Mouse (Mus musculus): ENCODE results near the gene Jph3.

DNA sequence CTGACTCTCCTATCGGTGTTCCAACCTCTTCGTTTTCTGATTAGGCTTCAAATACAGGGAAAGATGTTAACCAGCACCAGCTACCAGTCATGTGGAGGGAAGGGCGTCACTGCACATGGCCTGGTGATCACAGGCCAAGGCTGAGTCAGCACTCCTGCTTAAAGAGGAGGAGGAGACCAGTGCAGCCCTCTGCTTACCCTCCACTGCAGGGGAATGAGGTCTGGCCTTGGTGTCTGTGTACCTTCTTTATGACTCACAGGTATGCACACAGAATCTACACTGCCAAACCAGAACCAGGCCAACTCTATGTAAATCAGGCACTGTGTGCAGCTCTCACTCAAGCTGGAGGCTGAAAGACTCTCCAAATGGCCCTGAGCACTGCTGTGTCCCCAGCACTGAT, 82.1 kb downstream of the Jph3 start:
- TF ChIP-seq HCFC1 (IDR thresholded peaks at IDR 0.05; ENCODE audit: low read depth, low read length), result no peak
- no peak for TF ChIP-seq CTCF (IDR thresholded peaks at IDR 0.05 in 2 of 3, conservative IDR thresholded peaks at IDR 0.05 in 1 of 3; ENCODE audit: control insufficient read depth in 1 of 3, insufficient read depth in 1 of 3, low read depth in 2 of 3, low read length in 3 of 3, poor library complexity in 1 of 3, severe bottlenecking in 1 of 3)
- no peak for TF ChIP-seq POLR2A (IDR thresholded peaks at IDR 0.05; ENCODE audit: control insufficient read depth in 1 of 2, insufficient read depth in 1 of 2, low read depth in 1 of 2, low read length in 2 of 2, poor library complexity in 1 of 2)
- TF ChIP-seq MAX (IDR thresholded peaks at IDR 0.05; ENCODE audit: low read length), result no peak
